28 mouse cellular contexts compared by ENCODE assay signal in genomic region chr8:95146846-95147245, GRCm38 (mm10). TPM values are rescaled to one million over a fixed set of nuclear protein-coding genes. Genes with fewer than 3 reads are reported as not detected.
A peak's percentile ranks its signal among the peaks of the same experiment; 100 is the strongest.
DNase-seq lines count a peak whose midpoint lies in the region; ATAC-seq and TF ChIP-seq lines count a peak whose summit lies in the region.
"Had no signal": no experiment of that assay in that cellular context is flagged by ENCODE, and none has a peak within 500 bp of the region (broad histone marks: within the 10 kb centered on the region; RNA-seq: fewer than 3 reads in every experiment).

No protein-coding gene starts in this region.

- DNase-seq in heart, adult 11 months = peak; percentile 74
- DNase-seq in heart, postnatal 10 days = no peak
- peak; percentile 13 for DNase-seq in MEL (ENCODE audit: low read depth, low spot score)
- no peak for DNase-seq in right cerebral cortex, adult 18-20 months
- no peak for DNase-seq in heart, embryonic 10.5 days (ENCODE audit: low spot score)
- DNase-seq: adrenal gland, adult 8-10 months; adrenal gland, postnatal 25 days; cerebellum, adult 11-12 months; cerebellum, adult 8-10 months; cerebellum, postnatal 10 days; forebrain, postnatal 0 days; gastrocnemius, adult 2 months; gastrocnemius, postnatal 14 days; heart, adult 18-20 months; heart, postnatal 14 days; heart, postnatal 4 days; kidney, adult 2 months had no signal

- no peaks in the 10 kb centered on the region for H3K36me3 ChIP-seq in intestine, postnatal 0 days (ENCODE audit: control insufficient read depth, insufficient read depth)
- H3K36me3 ChIP-seq in intestine, embryonic 15.5 days = no peaks in the 10 kb centered on the region
- no peaks in the 10 kb centered on the region for H3K36me3 ChIP-seq in E14TG2a.4 (ENCODE audit: insufficient read depth, low read length)
- peaks cover 0 to 3% of the 10 kb centered on the region in 2 experiments; a peak in 1 of 4 replicates for H3K36me3 ChIP-seq in MEL (ENCODE audit: control insufficient read depth in 1 of 2, insufficient read depth in 2 of 2, low read length in 2 of 2)
- H3K36me3 ChIP-seq in heart, embryonic 10.5 days = no peaks in the 10 kb centered on the region
- H3K36me3 ChIP-seq: forebrain, embryonic 10.5 days; heart, embryonic 12.5 days; heart, embryonic 15.5 days; hindbrain, embryonic 12.5 days; hindbrain, embryonic 15.5 days had no signal

- H3K4me2 ChIP-seq in intestine, postnatal 0 days (replicated peaks; ENCODE audit: low read depth) = no peak overlapping the region
- no peak overlapping the region for H3K4me2 ChIP-seq in intestine, embryonic 15.5 days (replicated peaks)
- H3K4me2 ChIP-seq: forebrain, embryonic 13.5 days; heart, embryonic 12.5 days; heart, embryonic 15.5 days; hindbrain, embryonic 12.5 days; hindbrain, embryonic 15.5 days had no signal

- peaks cover 2% of the 10 kb centered on the region; the same call in 1 of the 2 replicates for H3K79me2 ChIP-seq in MEL (ENCODE audit: control insufficient read depth, insufficient read depth, low read length, poor library complexity)

- ATAC-seq in intestine, postnatal 0 days = no peak
- no peak for ATAC-seq in intestine, embryonic 15.5 days
- ATAC-seq: activated CD4-positive, CD25-positive, alpha-beta regulatory T cell, adult 4 months; forebrain, embryonic 13.5 days; forebrain, postnatal 0 days; Patski had no signal

- no peak for TF ChIP-seq EP300 in MEL (IDR thresholded peaks at IDR 0.05; ENCODE audit: low read depth in 1 of 2, low read length in 2 of 2)

- no peak overlapping the region for H3K4me3 ChIP-seq in intestine, postnatal 0 days (ENCODE audit: low read depth, low read length)
- no peak overlapping the region for H3K4me3 ChIP-seq in intestine, embryonic 15.5 days (replicated peaks)
- H3K4me3 ChIP-seq in E14TG2a.4 (replicated peaks; ENCODE audit: low read length) (no peak overlapping the region), MEL (ENCODE audit: control insufficient read depth in 1 of 2, insufficient read depth in 1 of 2, low read depth in 2 of 2, low read length in 2 of 2) (no peak overlapping the region)
- H3K4me3 ChIP-seq in heart, embryonic 10.5 days = no peak overlapping the region
- H3K4me3 ChIP-seq: forebrain, embryonic 10.5 days; forebrain, embryonic 13.5 days; gastrocnemius, adult 2 months; heart, embryonic 12.5 days; heart, embryonic 15.5 days; hindbrain, embryonic 12.5 days; hindbrain, embryonic 15.5 days had no signal

- TF ChIP-seq CTCF in intestine, postnatal 0 days (IDR thresholded peaks at IDR 0.05; ENCODE audit: low read depth) = peak; percentile 24; the same call in 1 of the 2 replicates
- TF ChIP-seq CTCF in E14TG2a.4 (conservative IDR thresholded peaks at IDR 0.05; ENCODE audit: low read length) (peak; percentile 31), MEL (IDR thresholded peaks at IDR 0.05 in 2 of 3, conservative IDR thresholded peaks at IDR 0.05 in 1 of 3; ENCODE audit: control insufficient read depth in 1 of 3, insufficient read depth in 1 of 3, low read depth in 2 of 3, low read length in 3 of 3, poor library complexity in 1 of 3, severe bottlenecking in 1 of 3) (peak in 2 of 3 experiments; percentile 1 to 22; a peak in 1 of 6 replicates)

- H3K27ac ChIP-seq in intestine, postnatal 0 days (ENCODE audit: low read depth, low read length) = no peak overlapping the region
- no peak overlapping the region for H3K27ac ChIP-seq in intestine, embryonic 15.5 days
- no peak overlapping the region for H3K27ac ChIP-seq in MEL (ENCODE audit: control insufficient read depth, low read depth, low read length)
- no peak overlapping the region for H3K27ac ChIP-seq in heart, embryonic 10.5 days
- H3K27ac ChIP-seq: forebrain, embryonic 10.5 days; forebrain, embryonic 13.5 days; gastrocnemius, adult 2 months; heart, embryonic 15.5 days; hindbrain, embryonic 12.5 days; hindbrain, embryonic 15.5 days had no signal

- H3K9ac ChIP-seq in intestine, postnatal 0 days (ENCODE audit: low read depth, low read length) = no peak overlapping the region
- no peak overlapping the region for H3K9ac ChIP-seq in intestine, embryonic 15.5 days
- H3K9ac ChIP-seq in MEL (ENCODE audit: control insufficient read depth, low read depth, low read length, poor library complexity, severe bottlenecking) = no peak overlapping the region
- H3K9ac ChIP-seq: forebrain, embryonic 13.5 days; forebrain, postnatal 0 days; heart, embryonic 12.5 days; heart, embryonic 15.5 days; hindbrain, embryonic 12.5 days; hindbrain, embryonic 15.5 days had no signal

- H3K9me3 ChIP-seq in intestine, postnatal 0 days (ENCODE audit: control insufficient read depth) = no peaks in the 10 kb centered on the region
- no peaks in the 10 kb centered on the region for H3K9me3 ChIP-seq in intestine, embryonic 15.5 days
- H3K9me3 ChIP-seq in E14TG2a.4 (ENCODE audit: low read length) = no peaks in the 10 kb centered on the region
- no peaks in the 10 kb centered on the region for H3K9me3 ChIP-seq in MEL (replicated peaks; ENCODE audit: insufficient read depth, low read length)
- H3K9me3 ChIP-seq in heart, embryonic 10.5 days = no peaks in the 10 kb centered on the region
- H3K9me3 ChIP-seq: forebrain, embryonic 10.5 days; forebrain, embryonic 13.5 days; heart, embryonic 12.5 days; heart, embryonic 15.5 days; hindbrain, embryonic 12.5 days; hindbrain, embryonic 15.5 days had no signal

- TF ChIP-seq RAD21 in MEL (IDR thresholded peaks at IDR 0.05; ENCODE audit: low read depth, low read length) = peak; percentile 29

- WGBS in intestine, postnatal 0 days = 85% methylated on average over 5 of the region's 5 CpGs
- 91% methylated on average over 5 of the region's 5 CpGs for WGBS in intestine, embryonic 15.5 days
- 88% methylated on average over 5 of the region's 5 CpGs for whole genome bisulfite sequencing in heart, embryonic 10.5 days

- H3K27me3 ChIP-seq in intestine, postnatal 0 days (replicated peaks; ENCODE audit: control insufficient read depth, insufficient read depth, low read length) = no peaks in the 10 kb centered on the region
- no peaks in the 10 kb centered on the region for H3K27me3 ChIP-seq in intestine, embryonic 15.5 days (replicated peaks)
- H3K27me3 ChIP-seq in E14TG2a.4 (ENCODE audit: insufficient read depth, low read length) (peaks cover 2% of the 10 kb centered on the region; the same call in 1 of the 2 replicates), MEL (ENCODE audit: control insufficient read depth in 1 of 2, insufficient read depth in 2 of 2, low read length in 2 of 2) (no peaks in the 10 kb centered on the region)
- H3K27me3 ChIP-seq in heart, embryonic 10.5 days (ENCODE audit: insufficient read depth, poor library complexity, severe bottlenecking) = 0 out of 2 replicates have a peak, but pooled peaks cover 3% of the 10 kb centered on the region
- H3K27me3 ChIP-seq: heart, embryonic 12.5 days; heart, embryonic 15.5 days; hindbrain, embryonic 15.5 days; Patski had no signal

- intact Hi-C loops in heart, postnatal 10 days (cut with DNase I) = no loop called here

- peaks cover 13% of the 10 kb centered on the region for H3K4me1 ChIP-seq in intestine, postnatal 0 days (replicated peaks; ENCODE audit: control insufficient read depth, insufficient read depth, low read length)
- peaks cover 22% of the 10 kb centered on the region for H3K4me1 ChIP-seq in intestine, embryonic 15.5 days (replicated peaks)
- peaks cover 60% of the 10 kb centered on the region for H3K4me1 ChIP-seq in E14TG2a.4 (replicated peaks; ENCODE audit: low read depth, low read length)
- H3K4me1 ChIP-seq in MEL (ENCODE audit: control insufficient read depth in 1 of 2, insufficient read depth in 2 of 2, low read length in 2 of 2) = peaks cover 0 to 18% of the 10 kb centered on the region in 2 experiments; a peak in 2 of 4 replicates
- H3K4me1 ChIP-seq in heart, embryonic 10.5 days = peaks cover 39% of the 10 kb centered on the region

- no peak for TF ChIP-seq POLR2A in MEL (IDR thresholded peaks at IDR 0.05; ENCODE audit: control insufficient read depth in 1 of 2, insufficient read depth in 1 of 2, low read depth in 1 of 2, low read length in 2 of 2, poor library complexity in 1 of 2)

TF ChIP-seq in MEL, 35 proteins besides CTCF, POLR2A, EP300 and RAD21:
- TF ChIP-seq ZC3H11A (IDR thresholded peaks at IDR 0.05; ENCODE audit: low read depth, low read length) (no peak), SMC3 (IDR thresholded peaks at IDR 0.05; ENCODE audit: low read depth, low read length) (peak; percentile 18)

RNA-seq across cellular contexts. Expression of gene Kifc3, which starts 55.8 kb away (rescaled TPM):
- 10 to 100 TPM; 64.8 to 73.9 TPM for total RNA-seq in heart, postnatal 10 days (2021)
- polyA plus RNA-seq in intestine, postnatal 0 days (2015; fragmentation: Nextera tagmentation; extraction: Ambion mirVana) = 20.9 and 21.1 TPM in 2 replicates
- polyA plus RNA-seq in intestine, embryonic 15.5 days (2015; fragmentation: Nextera tagmentation; extraction: Ambion mirVana) = 28.6 and 31.3 TPM in 2 replicates
- 9.0 and 10.6 TPM in 2 replicates for total RNA-seq in MEL (2012; rRNA removed)
- polyA plus RNA-seq in MEL (2012; ENCODE audit: insufficient read depth in 1 of 2, insufficient read length in 2 of 2, low read depth in 1 of 2, low replicate concordance in 2 of 2, missing spikeins in 1 of 2) = 10 to 100 TPM in 1 of 2 experiments, not detected in 1; 19.1 TPM
- 13.9 and 15.3 TPM in 2 replicates for polyA plus RNA-seq in heart, embryonic 10.5 days (2016; fragmentation: Nextera tagmentation; extraction: Ambion mirVana)

Comparison
In these comparisons a context has a peak if more than half of its experiments do, and no peak if none do; other contexts are left out.
1. DNase-seq: peak in heart, adult 11 months (single experiment) and MEL (single experiment); none in heart, postnatal 10 days (0 of 2), right cerebral cortex, adult 18-20 months (single experiment) and heart, embryonic 10.5 days (single experiment).
2. Peak in every context shown above with its lines, with median percentiles within 50 percentile points of each other: CTCF ChIP-seq.